Mouse (Mus musculus) olfactory bulb, adult 2 months (tissue): ENCODE data around the gene Ube3b.

Experiments used
- CTCF ChIP-seq: fragments of 200-500 bp; IDR thresholded peaks from 2 replicates; pipeline ENCODE4 v1.5.1; 2012; ENCODE audit warnings: low read depth, mild to moderate bottlenecking, low read length, moderate library complexity; ENCODE audit not compliant: insufficient read depth
- POLR2A ChIP-seq: fragments of 200-500 bp; IDR thresholded peaks from 2 replicates; pipeline ENCODE4 v1.6.1; 2012; ENCODE audit warnings: mild to moderate bottlenecking, low read depth, low read length, moderate library complexity; ENCODE audit not compliant: insufficient read depth

GRCm38 (mm10) chr5:114351490-114351889 is 28.9 kb upstream of the Ube3b start:
- no peak for TF ChIP-seq POLR2A
- no peak for TF ChIP-seq CTCF
